Mouse (Mus musculus) hindbrain, embryonic 12.5 days (tissue): ENCODE measurements around the gene Vamp8. TPM values are rescaled to one million over a fixed set of nuclear protein-coding genes. Genes with fewer than 3 reads are reported as not detected.
A peak's percentile ranks its signal among the peaks of the same experiment; 100 is the strongest.

Experiments used
- ATAC-seq: fragments of 200-750 bp; cut with Nextera tagmentation; 2 replicates; pipeline ENCODE4 v1.8.0; 2017; ENCODE audit warnings: moderate TSS enrichment; ENCODE audit not compliant: low FRiP score
- H3K27ac ChIP-seq: fragments of 300-500 bp; sonication (generic); 2 replicates; pipeline ENCODE4 v1.5.1; 2016; ENCODE audit warnings: mild to moderate bottlenecking
- H3K27me3 ChIP-seq: fragments of 300-500 bp; sonication (generic); 2 replicates; pipeline ENCODE4 v1.6.1; 2016; ENCODE audit warnings: mild to moderate bottlenecking
- H3K36me3 ChIP-seq: fragments of 300-500 bp; sonication (generic); 2 replicates; pipeline ENCODE4 v1.6.1; 2016; ENCODE audit warnings: mild to moderate bottlenecking
- H3K4me1 ChIP-seq: fragments of 300-500 bp; sonication (generic); 2 replicates; pipeline ENCODE4 v1.6.1; 2016
- H3K4me2 ChIP-seq: fragments of 300-500 bp; sonication (generic); replicated peaks from 2 replicates; pipeline ENCODE4 v1.6.1; 2016; ENCODE audit warnings: mild to moderate bottlenecking
- H3K4me3 ChIP-seq: fragments of 300-500 bp; sonication (generic); 2 replicates; pipeline ENCODE4 v1.5.1; 2016; ENCODE audit warnings: mild to moderate bottlenecking
- H3K9ac ChIP-seq: fragments of 300-500 bp; sonication (generic); 2 replicates; pipeline ENCODE4 v1.6.1; 2016; ENCODE audit warnings: mild to moderate bottlenecking, moderate library complexity
- H3K9me3 ChIP-seq: fragments of 300-500 bp; sonication (generic); replicated peaks from 2 replicates; pipeline ENCODE4 v1.6.1; 2016; ENCODE audit warnings: mild to moderate bottlenecking
- WGBS: fragments of 180-500 bp; shearing (Covaris S2); methylation state at CpG from one replicate; pipeline ENCODE4 v1.1.7; 2016; 5-methylcytosine and 5-hydroxymethylcytosine counted together
- polyA plus RNA-seq: library from polyadenylated mRNA; unstranded; fragments of >200 nt; fragmentation: Nextera tagmentation; extraction: Ambion mirVana; gene quantifications from 2 replicates; pipeline ENCODE4 v1.2.1, GENCODE M21; 2016

The Vamp8 gene
- polyA plus RNA-seq, 1 experiment from 2014 or later: 45.5 TPM

DNA sequence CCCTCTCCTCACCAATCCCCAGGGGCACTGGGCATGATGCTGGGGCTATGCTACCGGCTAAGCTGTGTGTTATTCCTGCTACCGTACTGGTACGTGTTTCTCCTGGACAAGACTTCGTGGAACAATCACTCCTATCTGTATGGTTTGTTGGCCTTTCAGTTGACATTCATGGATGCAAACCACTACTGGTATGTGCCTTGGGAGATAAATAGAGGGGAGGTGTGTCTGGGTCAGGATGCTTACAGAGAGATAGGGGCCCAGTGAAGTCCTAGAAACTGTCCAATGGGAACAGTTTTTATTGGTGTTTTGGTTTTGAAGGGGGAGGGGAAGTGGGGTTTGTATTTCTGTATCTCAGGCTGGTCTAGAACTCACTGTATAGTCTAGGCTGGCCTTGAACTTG lies 27.8 kb upstream of the Vamp8 start:
- H3K36me3 ChIP-seq: peaks cover 56% of the 10 kb centered on the region
- WGBS: 95% methylated on average over 4 of the region's 4 CpGs
- H3K9ac ChIP-seq: no peak overlapping the region
- no peak overlapping the region for H3K27ac ChIP-seq
- H3K9me3 ChIP-seq: no peaks in the 10 kb centered on the region
- H3K4me2 ChIP-seq: no peak overlapping the region
- H3K4me1 ChIP-seq: peaks cover 17% of the 10 kb centered on the region
- no peak overlapping the region for H3K4me3 ChIP-seq
- no peaks in the 10 kb centered on the region for H3K27me3 ChIP-seq
- ATAC-seq: no peak

DNA sequence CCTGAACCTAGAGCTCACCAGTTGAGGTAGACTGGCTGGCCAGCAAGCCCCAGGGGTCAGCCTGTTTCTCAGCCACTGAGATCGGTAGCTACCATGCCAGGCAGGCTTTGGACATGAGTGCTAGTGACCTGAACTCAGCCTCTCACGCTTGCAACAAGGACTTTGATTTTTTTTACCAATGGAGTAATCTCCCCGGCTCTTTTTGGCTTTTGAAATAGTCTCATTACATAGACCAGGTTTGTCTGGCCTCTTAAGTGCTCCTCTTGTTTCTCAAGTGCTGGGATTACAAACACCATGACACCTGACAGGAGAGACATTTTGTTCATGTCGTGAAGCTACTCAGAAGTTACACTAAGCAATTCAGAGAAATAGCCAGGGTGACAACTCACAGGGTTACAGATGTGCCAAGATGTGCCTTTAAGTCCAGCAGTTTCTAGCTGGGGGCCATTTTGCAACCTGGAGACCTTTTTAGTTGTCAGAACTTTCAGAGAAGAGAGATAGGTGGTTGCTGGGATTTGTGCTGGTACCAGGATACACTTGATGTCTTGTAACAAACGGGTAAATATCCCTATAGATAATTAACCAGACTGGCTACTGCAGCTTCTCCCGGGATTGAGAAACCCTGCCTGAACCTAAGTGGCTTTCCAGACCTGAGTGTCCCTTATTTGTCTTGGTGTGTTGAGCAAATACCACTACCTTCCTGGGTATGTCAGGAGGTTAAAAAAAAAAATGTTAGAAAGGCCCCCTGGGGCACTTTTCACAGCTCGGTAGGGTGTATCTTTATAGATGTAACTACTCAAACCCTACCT lies 25.7 kb upstream of the Vamp8 start:
- Histone ChIP-seq H3K9me3 (no peaks in the 10 kb centered on the region), H3K4me3 (no peak overlapping the region), H3K9ac (no peak overlapping the region), H3K27ac (no peak overlapping the region), H3K4me1 (peaks cover 17% of the 10 kb centered on the region), H3K4me2 (no peak overlapping the region), H3K27me3 (no peaks in the 10 kb centered on the region), H3K36me3 (peaks cover 37% of the 10 kb centered on the region)
- ATAC-seq: no peak
- WGBS: 84% methylated on average over 7 of the region's 7 CpGs

DNA sequence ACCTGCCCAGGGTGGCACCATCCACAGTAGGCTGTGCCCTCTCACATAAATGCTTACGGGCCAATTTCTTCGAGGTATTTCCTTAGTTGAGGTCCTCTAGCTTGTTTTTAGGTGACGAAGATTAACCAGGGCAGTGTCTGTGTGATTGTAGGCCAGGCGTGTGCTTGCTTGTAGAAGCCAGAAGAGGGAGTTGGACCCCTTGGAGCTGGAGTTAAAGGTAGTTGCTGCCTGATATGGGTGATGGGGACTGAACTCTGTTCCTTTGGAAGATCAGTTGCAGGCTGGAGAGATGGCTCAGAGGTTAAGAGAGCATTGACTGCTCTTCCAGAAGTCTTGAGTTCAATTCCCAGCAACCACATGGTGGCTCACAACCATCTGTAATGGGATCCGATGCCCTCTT lies 24.7 kb upstream of the Vamp8 start:
- Histone ChIP-seq H3K27ac (no peak overlapping the region), H3K9me3 (no peaks in the 10 kb centered on the region), H3K4me3 (peak overlapping the region; percentile 78; the same call in 1 of the 2 replicates), H3K4me1 (peaks cover 17% of the 10 kb centered on the region), H3K9ac (peak overlapping the region; percentile 84; the same call in 1 of the 2 replicates), H3K4me2 (peak overlapping the region; percentile 82), H3K27me3 (no peaks in the 10 kb centered on the region), H3K36me3 (peaks cover 28% of the 10 kb centered on the region)
- 84% methylated on average over 5 of the region's 5 CpGs for WGBS
- ATAC-seq: no peak

DNA sequence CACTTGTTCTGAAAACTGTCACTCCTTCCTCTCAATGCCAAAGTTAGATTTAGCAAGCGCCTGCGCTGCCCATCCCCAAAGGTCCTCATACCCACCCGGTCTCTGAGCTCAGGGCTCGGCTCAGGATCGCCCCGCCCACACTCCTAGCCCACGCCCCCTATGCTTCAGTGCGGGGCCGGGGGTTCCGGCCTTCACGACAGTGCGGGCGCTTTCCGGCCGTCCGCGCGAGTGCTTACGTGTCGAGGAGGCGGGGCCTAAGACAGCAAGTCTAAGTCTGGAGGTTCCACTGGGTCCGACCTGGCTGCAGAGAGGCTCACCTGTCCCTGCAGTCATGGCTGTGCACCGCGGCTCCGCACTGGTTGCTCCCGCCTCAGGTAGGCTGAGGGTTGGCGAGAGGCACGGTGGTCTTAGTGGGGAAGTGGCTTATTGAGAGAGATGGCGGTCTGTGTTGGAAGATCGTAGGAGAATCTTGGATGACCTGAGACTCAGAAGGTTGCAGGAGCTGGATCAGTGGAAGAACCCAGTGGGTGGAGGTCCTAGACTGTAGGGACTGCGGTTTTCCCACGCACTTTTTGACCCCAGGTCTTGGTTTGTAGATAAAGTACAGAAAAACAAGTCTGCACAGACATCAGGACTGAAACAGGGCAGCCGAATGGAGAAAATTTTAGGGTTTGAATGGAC lies 23.7 kb upstream of the Vamp8 start, which contains the start of gene Ggcx:
Gene Ggcx (plus strand): TSS at position 233 of the 681 bp plus-strand sequence.
- peak within 1 kb of the TSS; percentile 78 for H3K4me3 ChIP-seq
- H3K4me1 ChIP-seq: peaks cover 17% of the 10 kb centered on the region
- H3K4me2 ChIP-seq: peak within 1 kb of the TSS; percentile 82
- WGBS: 2% methylated on average over 33 of the region's 33 CpGs
- H3K9ac ChIP-seq: peak within 1 kb of the TSS; percentile 84
- ATAC-seq: peak; percentile 96
- H3K36me3 ChIP-seq: peaks cover 20% of the 10 kb centered on the region
- peak within 1 kb of the TSS; percentile 58; the same call in 1 of the 2 replicates for H3K27ac ChIP-seq
- no peaks in the 10 kb centered on the region for H3K27me3 ChIP-seq
- no peaks in the 10 kb centered on the region for H3K9me3 ChIP-seq

- ATAC-seq: no peak
- Histone ChIP-seq H3K9ac (no peak overlapping the region), H3K36me3 (no peaks in the 10 kb centered on the region), H3K27me3 (no peaks in the 10 kb centered on the region), H3K4me2 (no peak overlapping the region), H3K4me1 (peaks cover 13% of the 10 kb centered on the region), H3K27ac (no peak overlapping the region), H3K9me3 (no peaks in the 10 kb centered on the region), H3K4me3 (no peak overlapping the region)
- 89% methylated on average over 7 of the region's 7 CpGs for WGBS
Measured at GRCm38 (mm10) chr6:72410518-72410917, 20.0 kb upstream of the Vamp8 start.

GRCm38 (mm10) chr6:72410003-72410402 lies 19.5 kb upstream of the Vamp8 start:
- H3K27ac ChIP-seq: no peak overlapping the region
- no peaks in the 10 kb centered on the region for H3K27me3 ChIP-seq
- 29% methylated on average over 1 of the region's 1 CpGs for WGBS
- H3K4me2 ChIP-seq: no peak overlapping the region
- peaks cover 9% of the 10 kb centered on the region for H3K4me1 ChIP-seq
- H3K9ac ChIP-seq: no peak overlapping the region
- no peak for ATAC-seq
- no peaks in the 10 kb centered on the region for H3K9me3 ChIP-seq
- no peak overlapping the region for H3K4me3 ChIP-seq
- no peaks in the 10 kb centered on the region for H3K36me3 ChIP-seq

GRCm38 (mm10) chr6:72409567-72409966 lies 19.1 kb upstream of the Vamp8 start:
- Histone ChIP-seq H3K4me3 (no peak overlapping the region), H3K36me3 (no peaks in the 10 kb centered on the region), H3K27me3 (no peaks in the 10 kb centered on the region), H3K9ac (no peak overlapping the region), H3K4me1 (peaks cover 5% of the 10 kb centered on the region; the same call in 1 of the 2 replicates), H3K4me2 (no peak overlapping the region), H3K9me3 (no peaks in the 10 kb centered on the region), H3K27ac (no peak overlapping the region)
- no peak for ATAC-seq
- 20% methylated on average over 3 of the region's 3 CpGs for WGBS

DNA sequence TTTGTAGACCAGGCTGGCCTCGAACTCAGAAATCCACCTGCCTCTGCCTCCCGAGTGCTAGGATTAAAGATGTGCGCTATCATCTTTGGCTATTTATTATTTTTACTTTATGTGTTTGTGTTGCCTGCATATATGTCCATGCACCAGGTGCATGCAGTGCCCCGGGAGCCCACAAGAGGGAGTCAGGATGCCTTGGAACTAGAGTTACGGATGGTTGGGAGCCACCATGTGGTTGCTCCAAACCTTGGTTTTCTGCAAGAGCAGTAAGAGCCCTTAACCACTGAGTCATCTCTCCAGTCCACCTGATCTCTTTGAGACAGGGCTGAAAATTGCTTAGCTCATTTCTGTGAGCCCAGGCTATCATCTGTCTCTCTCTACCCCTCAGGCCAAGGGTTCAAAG lies 16.6 kb upstream of the Vamp8 start:
- WGBS: 4% methylated on average over 5 of the region's 5 CpGs
- ATAC-seq: no peak

DNA sequence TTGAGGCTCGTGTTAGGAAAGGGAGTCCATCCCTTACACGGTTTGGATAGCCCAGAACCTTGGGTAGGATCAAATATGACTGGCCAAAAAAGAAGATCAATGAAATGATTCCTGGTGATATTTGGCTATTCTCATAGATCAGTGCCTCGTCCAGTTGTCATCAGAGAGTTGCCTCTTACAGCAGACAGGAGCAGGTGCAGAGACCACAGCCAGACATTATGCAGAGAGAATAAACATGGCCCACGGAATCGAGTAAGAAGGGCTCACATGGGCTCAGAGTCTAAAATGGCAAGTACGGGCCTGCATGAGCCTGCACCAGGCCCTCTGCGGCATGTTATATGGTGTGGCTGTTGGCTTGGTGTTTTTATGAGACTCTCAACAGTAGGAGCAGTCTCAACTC lies 14.9 kb upstream of the Vamp8 start:
- Histone ChIP-seq H3K9me3 (no peaks in the 10 kb centered on the region), H3K9ac (peak overlapping the region; percentile 8; the same call in 1 of the 2 replicates), H3K36me3 (no peaks in the 10 kb centered on the region), H3K4me3 (no peak overlapping the region), H3K4me2 (no peak overlapping the region), H3K27ac (no peak overlapping the region), H3K27me3 (no peaks in the 10 kb centered on the region), H3K4me1 (no peaks in the 10 kb centered on the region)
- no peak for ATAC-seq
- 77% methylated on average over 7 of the region's 7 CpGs for WGBS

More for the DNA sequence above, 16.6 kb upstream of the Vamp8 start:
- H3K4me3 ChIP-seq: no peak overlapping the region
- no peaks in the 10 kb centered on the region for H3K4me1 ChIP-seq
- no peak overlapping the region for H3K27ac ChIP-seq
- H3K4me2 ChIP-seq: no peak overlapping the region
- no peaks in the 10 kb centered on the region for H3K9me3 ChIP-seq
- no peaks in the 10 kb centered on the region for H3K36me3 ChIP-seq
- no peaks in the 10 kb centered on the region for H3K27me3 ChIP-seq
- H3K9ac ChIP-seq: no peak overlapping the region

DNA sequence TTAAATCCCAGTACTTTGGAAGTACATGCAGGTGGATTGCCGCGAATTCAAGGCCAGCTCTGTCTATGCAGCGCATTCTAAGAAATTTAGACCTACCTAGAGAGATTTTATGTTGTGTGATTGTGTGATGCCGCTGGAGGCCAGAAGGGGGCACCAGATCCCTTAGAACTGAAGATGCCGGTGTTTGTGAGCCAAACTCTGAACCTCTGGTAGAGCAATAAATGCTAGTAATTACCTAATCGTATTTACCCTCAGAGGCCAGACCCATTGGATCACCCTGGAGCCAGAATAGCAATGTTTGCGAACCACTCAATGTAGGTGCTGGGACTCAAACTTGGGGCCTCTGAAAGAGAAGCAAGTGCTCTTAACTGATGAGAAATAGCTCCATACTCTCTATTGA lies 11.4 kb upstream of the Vamp8 start:
- H3K27ac ChIP-seq: no peak overlapping the region
- H3K4me2 ChIP-seq: no peak overlapping the region
- no peaks in the 10 kb centered on the region for H3K36me3 ChIP-seq
- WGBS: 26% methylated on average over 7 of the region's 7 CpGs
- ATAC-seq: no peak
- no peaks in the 10 kb centered on the region for H3K9me3 ChIP-seq
- no peak overlapping the region for H3K4me3 ChIP-seq
- H3K9ac ChIP-seq: no peak overlapping the region
- no peaks in the 10 kb centered on the region for H3K4me1 ChIP-seq
- no peaks in the 10 kb centered on the region for H3K27me3 ChIP-seq

- no peaks in the 10 kb centered on the region for H3K9me3 ChIP-seq
- WGBS: 40% methylated on average over 2 of the region's 2 CpGs
Measured at GRCm38 (mm10) chr6:72399967-72400366, 9.5 kb upstream of the Vamp8 start.

DNA sequence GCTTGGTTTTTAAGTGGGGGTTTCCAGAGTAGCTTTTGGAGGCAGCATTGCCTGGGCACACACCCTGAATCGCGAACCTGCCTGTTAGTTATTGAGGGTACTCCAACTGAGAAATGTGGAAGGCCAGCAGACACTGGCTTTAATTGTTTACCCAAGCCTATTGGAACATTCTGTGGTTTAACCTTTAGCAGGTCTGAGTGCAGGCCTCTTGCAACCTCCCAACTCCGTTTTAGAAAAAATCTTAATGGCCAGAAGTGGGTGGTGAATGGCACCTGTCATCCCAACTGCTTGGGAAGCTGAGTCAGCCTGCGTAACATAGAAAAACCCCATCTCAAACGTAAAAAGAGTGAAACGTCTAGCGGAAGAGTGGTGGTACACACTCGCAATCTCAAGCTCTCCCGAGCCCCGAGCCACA lies 6.3 kb upstream of the Vamp8 start:
- no peak for ATAC-seq
- Histone ChIP-seq H3K4me2 (no peak overlapping the region), H3K4me1 (no peaks in the 10 kb centered on the region), H3K27me3 (no peaks in the 10 kb centered on the region), H3K9ac (no peak overlapping the region), H3K9me3 (no peaks in the 10 kb centered on the region), H3K36me3 (no peaks in the 10 kb centered on the region), H3K27ac (no peak overlapping the region), H3K4me3 (no peak overlapping the region)
- 78% methylated on average over 10 of the region's 10 CpGs for WGBS

More at GRCm38 (mm10) chr6:72399967-72400366, 9.5 kb upstream of the Vamp8 start:
- no peak for ATAC-seq
- no peaks in the 10 kb centered on the region for H3K4me1 ChIP-seq
- H3K27ac ChIP-seq: no peak overlapping the region
- no peak overlapping the region for H3K4me2 ChIP-seq
- H3K36me3 ChIP-seq: no peaks in the 10 kb centered on the region
- no peaks in the 10 kb centered on the region for H3K27me3 ChIP-seq
- H3K4me3 ChIP-seq: no peak overlapping the region
- H3K9ac ChIP-seq: no peak overlapping the region
